Mouse (Mus musculus) MEL (cell line): ENCODE data around the gene Mcrip2.

Experiments used
- CHD2 ChIP-seq: IDR thresholded peaks from 2 replicates; pipeline ENCODE4 v1.6.1; 2011; ENCODE audit warnings: low read length, improper control_type of control experiment
- CTCF ChIP-seq, 3 experiments: IDR thresholded peaks in 2 of 3; conservative IDR thresholded peaks in 1 of 3; 2 replicates each; pipeline ENCODE4 v1.5.1; 2011 to 2012; ENCODE audit warnings: low read length in 3 of 3, low read depth in 2 of 3, mild to moderate bottlenecking in 2 of 3, improper control_type of control experiment in 1 of 3, inconsistent platforms in 1 of 3, mixed read lengths in 1 of 3, moderate library complexity in 1 of 3; ENCODE audit not compliant: control insufficient read depth in 1 of 3, insufficient read depth in 1 of 3, poor library complexity in 1 of 3, severe bottlenecking in 1 of 3
- EP300 ChIP-seq, 2 experiments: IDR thresholded peaks; 2 replicates each; pipeline ENCODE4 v1.6.1; 2011; ENCODE audit warnings: improper control_type of control experiment in 2 of 2, low read length in 2 of 2, low read depth in 1 of 2, mild to moderate bottlenecking in 1 of 2
- MYB ChIP-seq: IDR thresholded peaks from 2 replicates; pipeline ENCODE4 v1.6.1; 2011; ENCODE audit warnings: mild to moderate bottlenecking, low read depth, low read length, improper control_type of control experiment
- RAD21 ChIP-seq: IDR thresholded peaks from 2 replicates; pipeline ENCODE4 v1.6.1; 2011; ENCODE audit warnings: mild to moderate bottlenecking, low read depth, low read length, improper control_type of control experiment
- TAL1 ChIP-seq: IDR thresholded peaks from 2 replicates; pipeline ENCODE4 v1.6.1; 2012; ENCODE audit warnings: mild to moderate bottlenecking, inconsistent platforms, low read length, moderate library complexity, mixed read lengths
- TBP ChIP-seq: IDR thresholded peaks from 2 replicates; pipeline ENCODE4 v1.8.0; 2011; ENCODE audit warnings: low read depth, low read length, improper control_type of control experiment
- ZC3H11A ChIP-seq: IDR thresholded peaks from 2 replicates; pipeline ENCODE4 v1.6.1; 2012; ENCODE audit warnings: low read depth, mild to moderate bottlenecking, inconsistent platforms, low read length, improper control_type of control experiment
- ZMIZ1 ChIP-seq: IDR thresholded peaks from 2 replicates; pipeline ENCODE4 v1.6.1; 2012; ENCODE audit warnings: low read depth, mild to moderate bottlenecking, inconsistent platforms, low read length, improper control_type of control experiment, moderate library complexity
- ZNF384 ChIP-seq: IDR thresholded peaks from 2 replicates; pipeline ENCODE4 v1.6.1; 2012; ENCODE audit warnings: low read depth, mild to moderate bottlenecking, inconsistent platforms, low read length, improper control_type of control experiment

GRCm38 (mm10) chr17:25832436-25833290, 35.9 kb downstream of the Mcrip2 start:
- no peak for TF ChIP-seq ZC3H11A
- 0 out of 6 replicates have a peak, but pooled peaks of 1 of the 3 experiments have one; percentile 8 for TF ChIP-seq CTCF (IDR thresholded peaks at IDR 0.05 in 2 of 3, conservative IDR thresholded peaks at IDR 0.05 in 1 of 3; ENCODE audit: control insufficient read depth in 1 of 3, insufficient read depth in 1 of 3, low read depth in 2 of 3, low read length in 3 of 3, poor library complexity in 1 of 3, severe bottlenecking in 1 of 3)
- no peak for TF ChIP-seq EP300 (IDR thresholded peaks at IDR 0.05; ENCODE audit: low read depth in 1 of 2, low read length in 2 of 2)
- no peak; the same call in 1 of the 2 replicates for TF ChIP-seq CHD2
- no peak for TF ChIP-seq RAD21
- TF ChIP-seq ZNF384 = no peak
- no peak for TF ChIP-seq TBP
- peak; percentile 84 for TF ChIP-seq ZMIZ1
- no peak for TF ChIP-seq MYB
- TF ChIP-seq TAL1 = no peak
